Mouse (Mus musculus): Measurements from ENCODE around the gene Fsd1.

Gene Fsd1

DNA sequence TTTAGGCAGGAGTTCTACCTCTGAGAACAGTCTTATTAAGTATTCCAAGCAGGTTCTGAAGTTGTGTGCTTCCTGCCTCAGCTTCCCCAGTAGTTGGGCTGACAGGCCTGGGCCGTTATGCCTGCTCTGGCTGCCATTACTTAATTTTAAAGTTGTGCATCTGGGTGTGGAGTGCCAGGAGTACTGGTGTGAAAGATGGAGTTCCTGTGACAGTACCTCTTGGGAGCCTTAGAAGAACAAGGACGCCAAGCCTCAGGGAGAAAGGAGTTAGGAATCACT, 23.6 kb downstream of the Fsd1 start:
- DNase-seq (ENCODE audit: low spot score): no peak

DNA sequence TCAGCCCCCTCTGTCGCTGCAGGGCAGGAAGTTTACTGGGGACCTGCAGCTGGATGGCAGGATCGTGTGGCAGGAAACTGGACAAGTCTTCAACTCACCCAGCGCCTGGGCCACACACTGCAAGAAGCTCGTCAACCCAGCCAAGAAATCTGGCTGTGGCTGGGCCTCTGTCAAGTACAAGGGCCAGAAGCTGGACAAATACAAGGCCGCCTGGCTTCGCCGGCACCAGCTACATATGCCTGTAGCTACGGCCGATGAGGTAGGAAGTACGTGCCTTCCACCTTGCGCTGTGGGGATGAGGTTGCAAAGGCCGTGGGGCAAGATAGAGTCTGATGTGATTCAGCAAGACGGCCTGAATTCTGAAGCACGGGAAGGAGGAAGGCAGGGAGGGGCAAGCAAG, 23.9 kb downstream of the Fsd1 start:
- DNase-seq (ENCODE audit: low spot score): no peak

DNA sequence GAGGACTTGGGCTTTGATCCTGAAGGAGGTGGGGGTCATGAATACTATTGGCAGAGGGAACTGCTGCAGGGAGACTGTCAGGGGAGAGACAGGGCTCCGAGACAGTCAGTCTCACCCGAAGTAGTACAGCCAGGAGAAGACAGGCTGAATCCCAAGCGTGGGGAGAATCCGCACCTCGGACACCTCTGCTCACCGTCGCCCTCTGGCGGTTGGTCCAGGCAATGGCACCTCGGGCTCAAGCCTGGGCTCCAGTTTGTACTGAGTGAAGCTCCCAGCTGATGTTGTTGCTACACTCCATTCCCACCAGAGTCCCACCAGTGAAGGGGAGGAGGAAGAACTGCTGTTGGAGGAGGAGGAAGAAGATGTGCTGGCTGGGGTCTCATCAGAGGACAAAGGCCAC, 24.4 kb downstream of the Fsd1 start:
- peak; percentile 52 for DNase-seq (ENCODE audit: low spot score)

DNA sequence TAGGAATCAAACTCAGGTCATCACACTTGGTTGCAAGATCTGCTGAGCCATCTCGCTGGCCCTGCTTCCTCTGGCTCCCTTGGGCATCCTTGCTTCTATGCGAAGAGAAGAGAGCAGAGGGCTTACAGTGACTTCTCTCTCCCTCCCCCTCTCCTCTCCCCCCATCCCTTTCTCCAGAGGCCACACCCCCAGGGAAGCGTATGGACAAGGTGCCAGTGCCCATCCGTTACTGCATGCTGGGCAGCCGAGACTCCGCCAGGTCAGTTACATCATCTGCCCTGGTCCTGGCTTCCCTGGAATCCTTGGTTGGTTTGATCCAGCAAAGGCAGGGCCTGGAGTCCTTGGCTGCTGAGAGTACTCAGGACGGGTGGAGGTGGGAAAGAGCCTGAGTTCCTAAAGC, 25.1 kb downstream of the Fsd1 start:
- no peak for DNase-seq (ENCODE audit: low spot score)

DNA sequence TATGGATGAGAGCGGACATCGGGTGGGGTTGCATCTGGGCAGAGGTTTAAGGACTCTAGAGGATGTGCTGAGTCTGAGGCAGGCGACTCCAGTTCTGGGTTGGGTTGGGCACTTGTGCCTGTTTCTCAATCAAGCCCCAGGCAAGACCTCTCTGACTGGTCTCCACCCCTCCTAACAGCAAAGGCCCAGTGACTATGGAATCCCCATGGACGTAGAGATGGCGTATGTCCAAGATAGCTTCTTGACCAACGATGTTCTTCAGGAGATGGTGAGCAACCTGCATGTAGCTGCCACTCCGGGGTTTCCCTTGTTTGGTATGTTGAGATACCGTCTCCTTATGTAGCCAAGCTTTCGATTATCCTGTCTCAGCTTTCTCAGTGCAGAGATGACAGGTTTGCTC, 29.0 kb downstream of the Fsd1 start:
- no peak for DNase-seq (ENCODE audit: low spot score)

DNA sequence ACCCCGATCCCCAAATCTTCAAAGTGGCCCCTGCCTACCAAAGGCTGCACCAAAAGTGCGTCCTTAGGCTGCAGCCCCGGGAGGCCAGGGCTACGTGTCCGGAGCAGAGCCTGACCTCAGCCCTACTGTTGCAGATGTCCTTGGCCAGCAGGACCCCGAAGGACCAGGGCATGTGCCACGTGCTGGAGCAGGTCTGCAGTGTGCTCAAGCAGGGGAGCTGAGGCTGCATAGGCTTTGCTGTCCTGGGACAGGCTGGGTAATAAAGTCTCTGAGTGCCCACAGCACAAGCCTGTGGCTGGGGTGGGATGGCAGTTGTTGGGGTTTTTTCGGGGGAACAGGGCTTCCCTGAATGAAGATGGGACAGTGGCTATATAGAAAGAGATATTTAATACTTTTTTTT, 30.1 kb downstream of the Fsd1 start:
- no peak for DNase-seq (ENCODE audit: low spot score)

DNA sequence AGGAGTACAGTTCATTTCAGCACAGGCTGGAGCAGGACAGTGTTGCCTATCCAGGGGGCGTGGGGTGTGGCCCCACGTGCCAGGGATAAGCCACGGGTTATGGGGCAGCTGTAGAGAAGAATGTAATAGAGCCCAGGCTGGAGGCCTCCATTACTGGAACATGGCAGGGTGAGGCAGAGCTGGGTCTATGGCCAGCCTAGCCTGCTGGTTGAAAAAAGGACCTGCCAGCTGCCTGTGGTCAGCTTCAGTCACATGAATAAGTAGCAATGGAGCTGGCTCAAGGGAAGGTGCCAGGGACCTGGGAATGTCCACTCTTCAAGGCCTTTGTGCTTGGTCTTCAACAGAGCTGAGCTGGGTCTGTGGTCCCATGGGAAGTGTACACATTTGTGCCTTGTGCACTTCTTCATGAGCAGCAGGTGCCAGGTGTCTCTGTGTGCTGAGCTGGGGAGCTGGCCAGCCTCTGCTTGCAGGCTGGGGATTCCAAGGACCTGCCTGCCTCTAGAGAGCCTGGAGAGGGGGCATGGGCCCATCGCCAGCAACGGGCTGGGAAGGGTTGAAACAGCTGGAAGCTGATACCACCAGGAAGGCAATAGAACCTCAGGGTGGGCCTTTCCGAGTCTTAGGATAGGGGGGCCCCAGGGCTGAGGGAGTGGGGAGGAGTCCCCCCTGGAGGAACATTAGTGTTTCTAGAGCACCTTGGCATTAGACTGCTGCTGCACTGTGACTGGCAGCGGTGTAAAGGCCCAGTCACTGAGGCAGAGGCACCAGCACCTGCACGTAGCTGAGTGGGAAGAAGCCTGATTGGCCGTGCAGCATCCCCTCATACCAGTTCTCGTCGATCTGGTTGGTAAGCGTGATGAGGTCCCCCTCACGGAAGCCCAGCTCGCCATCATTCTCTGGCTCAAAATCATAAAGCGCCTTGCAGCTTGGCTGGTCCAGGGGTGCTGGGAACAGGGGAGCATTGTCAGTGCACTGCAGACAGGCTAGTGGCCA, 30.8 kb downstream of the Fsd1 start:
- DNase-seq (ENCODE audit: low spot score): no peak

DNA sequence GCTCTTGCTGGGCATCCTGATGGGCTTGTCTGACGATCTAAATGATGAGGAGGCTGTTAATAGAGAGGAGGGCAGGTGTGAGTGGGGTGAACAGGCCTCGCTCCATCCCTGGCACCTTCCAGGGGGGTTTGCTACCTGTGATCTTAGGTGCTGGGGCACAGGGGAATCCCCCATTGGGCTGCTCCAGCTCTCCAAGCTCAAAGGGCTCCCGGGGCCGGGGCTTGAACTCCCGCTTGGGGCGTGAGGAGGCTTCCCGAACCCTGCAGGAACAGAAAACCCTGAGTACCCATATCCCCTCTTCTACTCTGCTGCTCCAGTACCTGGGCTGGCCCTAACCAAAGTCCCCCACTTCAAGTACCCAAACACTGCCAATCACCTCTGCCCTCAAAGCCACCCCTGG, 31.5 kb downstream of the Fsd1 start:
- no peak for DNase-seq (ENCODE audit: low spot score)

DNA sequence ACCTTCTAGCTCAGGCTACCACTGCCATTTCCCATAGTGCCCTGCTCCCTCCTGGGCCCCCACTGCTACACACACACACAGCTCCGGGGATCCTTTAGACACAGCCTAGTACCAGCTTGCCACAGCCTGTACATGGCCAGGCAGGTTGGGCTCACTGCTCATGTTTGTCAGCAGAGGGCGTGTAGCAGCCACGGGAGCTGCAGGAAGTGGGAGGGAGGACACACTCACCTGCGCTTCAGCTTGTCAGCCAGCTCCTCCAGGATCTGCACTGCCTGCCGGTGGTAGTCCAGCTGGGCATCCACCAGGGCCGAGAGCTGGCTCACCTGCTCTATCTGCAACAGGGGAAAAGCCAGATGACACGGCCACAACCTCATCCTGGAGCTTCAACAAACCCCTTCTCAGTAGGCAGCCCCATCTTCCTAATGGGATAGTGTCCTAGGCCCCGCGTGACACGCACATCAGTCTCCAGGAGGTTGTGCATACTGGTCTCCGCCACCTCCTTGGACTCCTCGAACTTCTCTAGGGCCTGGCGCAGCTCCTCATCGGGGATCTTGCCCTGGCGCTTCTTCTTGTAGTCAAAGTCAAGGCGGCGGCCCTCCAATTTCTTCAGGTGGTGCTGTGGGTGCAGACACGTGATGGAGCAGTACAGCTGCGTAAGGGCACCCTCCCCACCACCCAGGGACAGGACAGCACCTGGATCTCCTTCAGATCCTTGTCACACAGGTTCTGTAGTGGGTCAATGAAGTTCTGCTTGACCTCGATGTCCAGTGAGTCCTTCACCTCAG, 32.2 kb downstream of the Fsd1 start:
- DNase-seq (ENCODE audit: low spot score): no peak

DNA sequence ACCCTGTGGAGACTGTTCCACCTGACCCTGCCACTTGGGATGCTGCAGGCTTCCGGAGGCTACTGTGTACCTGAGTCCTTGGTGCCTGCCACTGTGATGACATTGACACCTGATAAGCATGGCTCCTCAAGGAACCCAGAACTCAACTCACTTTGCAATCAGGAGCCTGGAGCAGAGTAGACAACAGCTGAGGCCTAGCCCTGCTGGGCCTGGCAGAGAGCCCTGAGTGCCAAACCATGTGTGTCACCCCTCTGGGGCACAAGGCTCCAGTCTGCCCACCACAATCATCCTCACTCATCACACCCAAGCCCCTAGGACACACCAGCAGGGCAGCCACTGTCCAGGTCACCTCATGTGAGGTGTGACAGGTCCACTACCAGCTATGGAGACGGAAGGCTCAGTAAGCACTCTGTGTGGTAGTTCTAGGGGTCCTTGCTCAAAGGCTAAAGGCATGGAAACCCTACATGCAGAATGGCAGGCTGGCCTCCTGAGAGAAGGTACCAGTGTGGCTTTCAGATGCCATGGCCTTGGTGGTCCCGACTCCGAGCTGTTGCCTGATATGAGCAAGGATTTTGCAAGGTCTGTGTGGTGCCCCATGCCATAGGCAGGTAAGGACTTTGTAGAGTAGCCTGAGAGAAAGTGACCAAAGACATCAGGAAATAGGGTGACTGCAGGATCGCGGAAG, 34.2 kb downstream of the Fsd1 start:
- no peak for DNase-seq (ENCODE audit: low spot score)

DNA sequence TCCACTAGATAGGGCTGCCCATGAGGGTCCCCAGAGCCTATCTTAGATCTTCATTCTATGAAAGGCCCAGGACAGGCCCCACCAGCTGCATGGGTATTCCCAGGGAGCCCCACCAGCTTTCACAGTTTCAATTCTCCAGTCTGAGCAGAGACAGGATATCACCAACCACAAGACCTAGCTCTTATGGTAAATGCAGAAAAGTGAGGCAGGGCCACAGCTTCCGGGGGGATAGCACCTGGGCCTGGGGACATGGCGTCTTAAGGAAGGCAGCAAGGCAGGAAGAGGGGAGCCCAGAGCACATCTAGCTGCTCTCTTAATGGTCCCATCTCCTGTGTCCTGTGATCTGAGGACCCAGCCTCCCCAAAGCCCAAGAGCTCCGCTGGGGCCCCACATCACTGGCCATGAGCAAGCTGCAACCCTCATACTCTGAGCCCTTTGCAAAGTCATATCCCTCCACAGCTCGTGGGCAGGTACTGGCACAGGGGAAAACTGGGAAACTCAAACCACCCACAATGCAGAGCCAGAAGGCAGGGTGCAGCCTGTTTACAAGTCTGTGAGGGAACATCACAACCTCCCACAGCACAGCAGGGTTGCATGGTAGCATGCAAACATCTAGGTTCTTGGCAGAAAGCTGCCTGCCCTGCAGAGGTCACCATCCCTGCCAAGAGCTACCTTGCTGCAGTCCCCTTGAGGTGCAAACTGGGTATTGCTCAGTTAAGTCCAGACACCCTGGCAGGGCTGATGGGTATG, 35.0 kb downstream of the Fsd1 start:
- DNase-seq (ENCODE audit: low spot score): no peak

DNA sequence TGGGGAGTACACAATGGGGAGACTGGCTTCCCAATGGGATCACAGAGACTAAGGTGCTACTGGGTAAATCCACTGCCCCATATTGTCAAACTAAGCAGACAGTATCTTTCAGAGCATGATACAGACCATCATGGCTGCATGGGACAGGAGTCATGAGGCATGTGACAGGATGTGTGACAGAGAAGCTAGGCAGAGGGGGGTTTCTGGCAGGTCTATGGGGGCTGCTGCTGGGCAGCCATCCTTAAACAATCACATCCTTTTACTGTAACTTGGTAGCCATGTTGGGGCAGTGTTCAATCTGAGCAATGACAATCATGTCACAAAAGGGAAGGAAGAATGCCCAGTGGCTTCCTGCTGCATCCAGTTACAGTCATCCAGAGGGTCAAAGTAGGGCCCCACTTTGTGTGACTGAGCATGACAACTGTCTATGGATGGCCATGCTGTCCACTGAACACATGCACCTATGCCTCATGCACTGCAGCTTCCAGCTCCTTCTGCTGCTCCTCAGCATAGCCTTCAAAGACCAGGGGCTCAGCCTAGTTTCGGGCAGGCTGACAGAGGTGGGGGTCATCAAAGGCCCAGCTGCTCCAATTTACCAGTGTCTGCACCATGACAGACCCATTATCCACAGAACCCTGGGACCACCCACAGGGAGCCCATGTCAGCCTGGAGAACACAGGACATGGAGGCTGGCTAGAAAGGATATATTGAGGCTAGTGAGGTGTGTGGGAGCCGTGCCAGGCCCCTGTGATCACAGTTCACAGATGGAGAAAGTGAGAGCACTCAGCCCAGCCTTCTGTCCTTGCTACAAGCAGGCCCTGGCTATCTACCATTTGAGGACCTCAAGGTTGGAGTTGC, 36.1 kb downstream of the Fsd1 start:
- DNase-seq (ENCODE audit: low spot score): no peak

DNA sequence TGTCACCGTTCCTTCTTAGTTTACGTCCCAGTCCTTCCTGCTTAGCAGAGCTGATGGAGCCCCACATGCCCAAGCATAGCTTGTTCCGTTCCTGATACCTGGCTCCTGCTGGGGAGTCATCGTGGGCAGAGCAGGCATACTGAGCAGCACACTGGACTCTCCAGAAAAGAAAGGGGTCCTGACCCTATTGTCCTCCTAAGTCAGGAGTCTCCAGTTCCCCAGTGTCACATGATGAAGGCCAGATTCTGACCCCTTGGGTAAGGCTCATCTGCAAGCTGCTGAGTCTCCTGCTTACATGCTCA, 36.6 kb downstream of the Fsd1 start:
- DNase-seq (ENCODE audit: low spot score): no peak

DNA sequence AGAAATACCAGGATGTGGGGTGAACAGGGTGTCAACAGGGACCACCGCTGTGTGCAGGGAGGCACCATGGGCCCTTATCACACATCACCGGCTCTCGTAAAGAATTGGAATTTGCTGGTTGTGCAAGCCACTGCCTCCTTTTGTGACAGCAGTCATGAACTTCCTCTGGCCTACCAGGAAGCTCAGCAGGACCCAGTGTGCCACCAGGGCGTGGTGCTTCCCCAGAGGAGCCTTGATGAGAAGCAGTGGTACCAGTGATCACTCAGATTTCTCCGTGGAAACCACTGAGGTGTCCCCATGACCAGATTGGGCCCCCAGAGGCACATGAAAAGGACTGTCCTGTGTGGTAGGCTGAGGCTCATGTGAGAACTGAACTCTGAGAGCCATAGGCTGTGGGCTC, 37.1 kb downstream of the Fsd1 start:
- DNase-seq (ENCODE audit: low spot score): no peak

DNA sequence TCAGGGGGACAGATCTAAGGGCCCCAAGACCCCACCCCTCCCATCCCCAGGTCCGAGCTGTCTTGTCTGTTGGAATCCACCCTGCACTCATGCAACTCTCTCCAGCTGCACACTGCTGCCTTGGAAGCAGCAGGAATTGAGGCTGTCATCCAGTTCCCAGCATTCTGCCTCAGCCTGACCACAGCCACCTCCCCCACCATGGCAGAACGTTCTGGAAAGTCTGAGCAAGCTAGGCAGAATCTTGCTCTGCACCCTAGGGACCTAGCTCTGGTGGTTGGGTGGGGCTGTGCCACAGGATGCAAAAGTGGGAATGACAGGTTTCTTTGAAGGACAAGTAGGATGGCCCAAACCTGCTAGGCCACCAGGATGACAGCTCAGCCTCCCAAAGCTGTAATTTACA, 38.2 kb downstream of the Fsd1 start:
- no peak for DNase-seq (ENCODE audit: low spot score)

DNA sequence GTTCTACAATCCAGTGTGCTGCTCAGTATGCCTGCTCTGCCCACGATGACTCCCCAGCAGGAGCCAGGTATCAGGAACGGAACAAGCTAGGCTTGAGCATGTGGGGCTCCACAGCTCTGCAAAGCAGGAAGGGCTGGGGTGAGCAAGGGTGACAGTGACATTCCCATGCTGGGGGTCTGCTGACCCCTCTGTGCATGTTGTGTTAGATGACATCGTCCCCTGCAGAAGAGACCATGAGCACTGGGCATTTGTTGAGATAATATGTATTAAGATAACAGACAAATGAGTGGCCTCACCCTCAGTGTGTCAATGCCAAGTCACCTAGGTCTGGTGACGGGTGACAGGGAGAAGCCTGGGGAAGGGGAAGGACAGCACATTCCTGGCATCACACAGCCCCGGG, 38.6 kb downstream of the Fsd1 start:
- DNase-seq (ENCODE audit: low spot score): no peak

DNA sequence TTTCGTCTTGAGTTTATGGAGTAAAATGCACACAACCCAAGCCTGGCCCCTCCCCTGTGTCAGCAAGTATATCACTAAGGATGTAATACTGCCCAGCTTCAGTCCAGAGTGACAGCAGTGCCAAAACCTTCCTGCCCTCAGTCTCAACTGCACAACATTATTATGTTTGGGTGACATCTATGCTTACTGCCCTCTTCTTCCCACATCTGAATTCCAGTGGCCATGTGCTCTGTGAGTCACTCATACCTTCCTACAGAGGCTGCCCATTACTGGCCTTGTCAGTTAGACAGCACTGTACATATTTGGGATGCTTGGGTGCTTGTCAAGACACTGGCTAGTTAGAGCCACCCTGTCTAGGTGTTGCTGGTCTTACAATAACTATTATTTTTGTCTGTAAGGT, 40.0 kb downstream of the Fsd1 start:
- DNase-seq (ENCODE audit: low spot score): no peak

DNA sequence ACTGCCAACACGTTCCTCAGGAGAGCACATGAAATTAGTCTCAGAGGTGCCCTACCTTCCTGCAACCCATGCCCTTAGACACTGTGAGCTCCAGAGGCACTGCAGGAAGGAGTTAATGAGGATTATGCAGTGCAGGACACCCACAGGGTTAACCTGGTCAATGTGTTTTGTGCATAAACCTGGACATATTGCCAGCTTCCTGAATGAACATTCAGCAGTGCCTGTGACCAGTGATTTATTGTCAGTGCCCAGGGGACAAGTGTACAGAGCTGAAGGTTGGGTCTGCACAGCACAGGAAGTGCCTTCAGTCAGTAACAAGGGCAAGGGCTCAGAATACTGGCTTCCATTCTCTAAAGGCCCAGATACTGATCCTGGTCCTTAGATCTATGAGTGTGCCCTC, 40.6 kb downstream of the Fsd1 start:
- no peak for DNase-seq (ENCODE audit: low spot score)

DNA sequence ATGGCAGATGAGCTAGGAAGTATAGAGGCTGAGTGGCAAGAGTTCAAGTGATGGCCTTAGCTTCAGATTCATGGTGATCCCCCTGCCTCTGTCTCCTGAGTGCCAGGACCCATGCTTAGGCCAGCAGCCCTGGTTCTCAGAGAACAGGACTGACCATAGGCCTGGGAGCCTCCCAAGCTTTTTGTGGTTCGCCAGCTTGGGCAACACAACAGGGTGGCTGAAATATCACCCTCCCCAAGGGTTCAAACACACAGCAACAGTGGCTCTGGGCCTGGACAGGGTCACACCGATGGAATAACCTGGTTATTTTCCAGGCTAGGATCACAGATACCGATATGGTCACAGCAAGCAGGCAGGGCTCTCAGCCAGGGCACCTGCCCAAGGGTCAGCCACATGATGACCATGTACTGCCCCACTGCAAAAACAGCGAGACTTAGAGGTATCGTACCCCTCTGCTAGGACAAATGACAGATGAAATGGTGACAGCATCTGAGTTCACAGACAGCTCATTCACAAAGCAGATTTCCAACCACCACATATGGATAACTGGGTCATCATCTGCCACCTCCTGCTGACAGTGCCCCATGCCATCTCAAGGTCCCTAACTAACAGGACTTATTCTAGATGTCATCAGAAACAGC, 41.6 kb downstream of the Fsd1 start:
- no peak for DNase-seq (ENCODE audit: low spot score)

DNA sequence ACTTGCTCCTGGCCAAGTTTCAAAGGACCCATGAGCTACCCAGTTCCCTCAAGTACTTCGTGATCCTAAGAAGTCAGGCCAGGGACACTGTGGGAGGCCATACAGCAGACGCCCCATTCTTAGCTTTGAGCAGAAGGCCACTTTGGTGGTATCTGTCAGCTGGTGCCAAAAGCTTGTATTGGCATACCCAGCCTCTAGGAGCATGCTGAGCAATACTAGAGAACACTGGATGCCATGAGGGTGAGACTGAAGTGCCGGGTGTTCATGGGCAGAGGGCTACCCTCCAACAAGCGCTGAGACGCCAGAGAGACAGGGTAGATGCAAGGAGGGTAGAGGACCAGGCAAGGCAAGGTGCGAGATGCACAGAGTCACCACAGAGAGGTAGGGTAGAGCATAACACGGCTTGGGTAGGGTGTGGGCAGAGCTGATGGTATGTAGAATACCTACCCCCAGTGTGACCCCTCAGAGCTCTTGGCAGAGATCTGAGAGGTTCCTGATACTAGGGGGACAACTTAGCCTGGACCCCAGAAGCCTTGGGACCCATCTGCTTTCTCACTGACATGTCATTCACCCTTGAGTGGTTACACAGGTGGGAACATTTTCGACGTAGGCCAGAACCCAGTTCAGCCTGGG, 44.0 kb downstream of the Fsd1 start:
- no peak for DNase-seq (ENCODE audit: low spot score)

DNA sequence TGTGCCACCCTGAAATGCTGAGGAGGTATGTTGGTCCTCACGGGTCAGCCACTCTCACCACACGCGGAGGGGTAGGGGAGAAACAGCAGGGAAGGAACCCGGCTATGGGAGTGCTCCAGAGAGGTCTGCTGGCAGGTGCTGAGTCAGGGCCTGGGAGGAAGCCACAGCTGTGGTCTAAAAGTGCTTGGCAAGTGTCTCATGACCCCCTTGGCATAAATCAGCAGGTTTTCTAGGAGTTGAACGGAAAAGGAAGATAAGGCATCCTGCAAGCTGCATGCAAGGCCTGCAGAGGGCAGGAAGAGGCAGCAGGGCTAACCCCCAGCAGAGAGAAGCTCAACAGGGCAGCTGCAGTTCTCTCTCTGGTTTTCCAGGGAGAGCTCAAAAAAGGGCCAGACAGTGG, 44.6 kb downstream of the Fsd1 start:
- DNase-seq (ENCODE audit: low spot score): no peak
